Mouse (Mus musculus) MEL (cell line): ENCODE results near the gene Pdcd6ip. TPM values are rescaled to one million over a fixed set of nuclear protein-coding genes. Genes with fewer than 3 reads are reported as not detected.

ENCODE experiments used
- DNase-seq: peaks from one replicate; pipeline ENCODE4 v3.0.0; 2011; ENCODE audit warnings: low read depth, low spot score
- H3K27ac ChIP-seq: 2 replicates; pipeline ENCODE4 v1.5.1; 2012; ENCODE audit warnings: low read depth, mild to moderate bottlenecking, control low read depth, low read length, moderate library complexity; ENCODE audit not compliant: control insufficient read depth
- H3K27me3 ChIP-seq, 2 experiments: fragments of 150-350 bp in 1 of 2; sonication (generic) in 1 of 2; 2 replicates each; pipeline ENCODE4 v1.6.1; 2012; ENCODE audit warnings: low read length in 2 of 2, mild to moderate bottlenecking in 2 of 2, improper control_type of control experiment in 1 of 2, moderate library complexity in 1 of 2; ENCODE audit not compliant: insufficient read depth in 2 of 2, control insufficient read depth in 1 of 2
- H3K36me3 ChIP-seq, 2 experiments: 2 replicates each; pipeline ENCODE4 v1.6.1; 2012 to 2014; ENCODE audit warnings: low read length in 2 of 2, improper control_type of control experiment in 1 of 2, inconsistent platforms in 1 of 2, mild to moderate bottlenecking in 1 of 2; ENCODE audit not compliant: insufficient read depth in 2 of 2, control insufficient read depth in 1 of 2
- H3K4me1 ChIP-seq, 2 experiments: fragments of 150-350 bp in 1 of 2; sonication (generic) in 1 of 2; 2 replicates each; pipeline ENCODE4 v1.6.1; 2012; ENCODE audit warnings: low read length in 2 of 2, improper control_type of control experiment in 1 of 2, mild to moderate bottlenecking in 1 of 2; ENCODE audit not compliant: insufficient read depth in 2 of 2, control insufficient read depth in 1 of 2
- H3K4me3 ChIP-seq, 2 experiments: fragments of 150-350 bp in 1 of 2; sonication (generic) in 1 of 2; 2 replicates each; pipeline ENCODE4 v1.5.1; 2012; ENCODE audit warnings: low read depth in 2 of 2, low read length in 2 of 2, mild to moderate bottlenecking in 2 of 2, moderate library complexity in 2 of 2, control low read depth in 1 of 2, improper control_type of control experiment in 1 of 2; ENCODE audit not compliant: control insufficient read depth in 1 of 2, insufficient read depth in 1 of 2
- H3K79me2 ChIP-seq: 2 replicates; pipeline ENCODE4 v1.6.1; 2012; ENCODE audit warnings: mild to moderate bottlenecking, low read length, moderate library complexity; ENCODE audit not compliant: control insufficient read depth, poor library complexity, insufficient read depth
- H3K9ac ChIP-seq: 2 replicates; pipeline ENCODE4 v1.6.1; 2012; ENCODE audit warnings: low read depth, mild to moderate bottlenecking, control low read depth, low read length, moderate library complexity; ENCODE audit not compliant: control insufficient read depth, poor library complexity, severe bottlenecking
- H3K9me3 ChIP-seq: fragments of 150-350 bp; sonication (generic); replicated peaks from 2 replicates; pipeline ENCODE4 v1.6.1; 2012; ENCODE audit warnings: mild to moderate bottlenecking, low read length, improper control_type of control experiment, moderate library complexity; ENCODE audit not compliant: insufficient read depth
- CTCF ChIP-seq, 3 experiments: IDR thresholded peaks in 2 of 3; conservative IDR thresholded peaks in 1 of 3; 2 replicates each; pipeline ENCODE4 v1.5.1; 2011 to 2012; ENCODE audit warnings: low read length in 3 of 3, low read depth in 2 of 3, mild to moderate bottlenecking in 2 of 3, improper control_type of control experiment in 1 of 3, inconsistent platforms in 1 of 3, mixed read lengths in 1 of 3, moderate library complexity in 1 of 3; ENCODE audit not compliant: control insufficient read depth in 1 of 3, insufficient read depth in 1 of 3, poor library complexity in 1 of 3, severe bottlenecking in 1 of 3
- E2F4 ChIP-seq: IDR thresholded peaks from 2 replicates; pipeline ENCODE4 v1.6.1; 2011; ENCODE audit warnings: low read depth, low read length, improper control_type of control experiment, borderline replicate concordance
- ELF1 ChIP-seq: IDR thresholded peaks from 2 replicates; pipeline ENCODE4 v1.6.1; 2014; ENCODE audit warnings: low read depth, mild to moderate bottlenecking, inconsistent platforms, low read length, improper control_type of control experiment, moderate library complexity
- EP300 ChIP-seq, 2 experiments: IDR thresholded peaks; 2 replicates each; pipeline ENCODE4 v1.6.1; 2011; ENCODE audit warnings: improper control_type of control experiment in 2 of 2, low read length in 2 of 2, low read depth in 1 of 2, mild to moderate bottlenecking in 1 of 2
- ETS1 ChIP-seq: IDR thresholded peaks from 2 replicates; pipeline ENCODE4 v1.6.1; 2012; ENCODE audit warnings: low read depth, mild to moderate bottlenecking, inconsistent platforms, low read length, improper control_type of control experiment, moderate library complexity
- JUND ChIP-seq: IDR thresholded peaks from 2 replicates; pipeline ENCODE4 v1.6.1; 2011; ENCODE audit warnings: low read depth, mild to moderate bottlenecking, improper control_type of control experiment, low read length
- MYB ChIP-seq: IDR thresholded peaks from 2 replicates; pipeline ENCODE4 v1.6.1; 2011; ENCODE audit warnings: mild to moderate bottlenecking, low read depth, low read length, improper control_type of control experiment
- MYC ChIP-seq: IDR thresholded peaks from 2 replicates; pipeline ENCODE4 v1.6.1; 2011; ENCODE audit warnings: low read depth, mild to moderate bottlenecking, low read length, improper control_type of control experiment, moderate library complexity
- NELFE ChIP-seq: IDR thresholded peaks from 2 replicates; pipeline ENCODE4 v1.6.1; 2011; ENCODE audit warnings: low read depth, low read length, improper control_type of control experiment
- POLR2AphosphoS5 ChIP-seq: IDR thresholded peaks from 2 replicates; pipeline ENCODE4 v1.6.1; 2012; ENCODE audit warnings: low read depth, borderline replicate concordance, mild to moderate bottlenecking, inconsistent platforms, low read length, moderate library complexity, mixed read lengths
- RAD21 ChIP-seq: IDR thresholded peaks from 2 replicates; pipeline ENCODE4 v1.6.1; 2011; ENCODE audit warnings: mild to moderate bottlenecking, low read depth, low read length, improper control_type of control experiment
- SIN3A ChIP-seq: IDR thresholded peaks from 2 replicates; pipeline ENCODE4 v1.6.1; 2012; ENCODE audit warnings: low read length, improper control_type of control experiment, inconsistent platforms
- SMC3 ChIP-seq: IDR thresholded peaks from 2 replicates; pipeline ENCODE4 v1.6.1; 2011; ENCODE audit warnings: low read depth, low read length, improper control_type of control experiment
- TCF12 ChIP-seq: IDR thresholded peaks from 2 replicates; pipeline ENCODE4 v1.6.1; 2014; ENCODE audit warnings: low read depth, mild to moderate bottlenecking, inconsistent platforms, low read length, improper control_type of control experiment, moderate library complexity
- ZC3H11A ChIP-seq: IDR thresholded peaks from 2 replicates; pipeline ENCODE4 v1.6.1; 2012; ENCODE audit warnings: low read depth, mild to moderate bottlenecking, inconsistent platforms, low read length, improper control_type of control experiment
- ZKSCAN1 ChIP-seq: IDR thresholded peaks from 2 replicates; pipeline ENCODE4 v1.6.1; 2012; ENCODE audit warnings: low read depth, mild to moderate bottlenecking, inconsistent platforms, low read length, improper control_type of control experiment, moderate library complexity
- polyA plus RNA-seq, 2 experiments: library from polyadenylated mRNA; stranded (reverse) in 1 of 2; unstranded in 1 of 2; fragments of >175 nt in 1 of 2; fragments of >200 nt in 1 of 2; gene quantifications; 2 replicates each; pipeline versions ENCODE4 v1.2.1 to v1.2.4; 2012; ENCODE audit warnings: low replicate concordance in 2 of 2, low read depth in 1 of 2; ENCODE audit not compliant: insufficient read length in 2 of 2, insufficient read depth in 1 of 2, missing spikeins in 1 of 2
- total RNA-seq: library from RNA; depleted of rRNA; stranded (reverse); fragments of 300-350 nt; gene quantifications from 2 replicates; pipeline ENCODE4 v1.2.3, GENCODE M21; 2012

Gene Pdcd6ip
- total and polyA plus RNA-seq, 3 experiments, result 21.1 to 71.2 (median 60.1) TPM

DNA sequence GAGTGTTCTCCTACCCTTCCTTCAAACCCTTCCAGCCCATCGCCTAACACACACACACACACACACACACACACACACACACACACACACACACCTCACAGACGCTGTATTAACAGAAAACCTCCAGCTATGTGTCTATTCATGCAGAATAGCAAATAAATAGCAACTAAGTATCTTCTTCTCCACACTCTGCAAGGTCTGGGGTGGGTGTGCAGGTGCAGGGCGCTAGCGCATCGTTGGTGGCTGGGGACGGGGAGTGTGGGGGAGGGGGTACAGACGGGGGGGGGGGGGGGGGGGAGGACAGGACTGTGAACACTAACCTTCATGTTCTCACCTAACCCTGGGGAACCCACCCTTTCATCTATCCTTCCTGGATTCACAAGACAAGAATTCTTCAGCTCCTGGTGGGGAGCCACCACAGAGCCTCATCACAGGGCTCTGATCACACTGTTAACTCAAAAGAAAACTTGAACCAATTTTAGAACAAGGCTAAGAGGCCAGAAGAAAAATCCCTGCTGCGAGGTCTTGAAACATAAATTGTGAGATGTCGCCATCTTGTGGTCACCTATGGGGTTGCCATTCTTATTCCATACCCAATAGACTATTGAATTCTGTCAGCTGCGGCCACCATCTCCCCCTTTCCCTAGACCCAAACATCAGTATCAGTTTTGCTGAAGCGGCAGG is 62.8 kb downstream of the Pdcd6ip start:
- Histone ChIP-seq H3K27me3 (no peaks in the 10 kb centered on the region), H3K4me3 (no peak overlapping the region), H3K9me3 (no peaks in the 10 kb centered on the region), H3K36me3 (no peaks in the 10 kb centered on the region), H3K4me1 (no peaks in the 10 kb centered on the region), H3K79me2 (no peaks in the 10 kb centered on the region), H3K27ac (no peak overlapping the region), H3K9ac (no peak overlapping the region)
- peak; percentile 63 for DNase-seq
- TF ChIP-seq NELFE, result no peak
- peak; percentile 89 for TF ChIP-seq RAD21
- TF ChIP-seq ZKSCAN1, result no peak
- peak; percentile 77 for TF ChIP-seq ZC3H11A
- TF ChIP-seq ETS1, result no peak
- peak; percentile 59 to 81 (median 72) for TF ChIP-seq CTCF (IDR thresholded peaks at IDR 0.05 in 2 of 3, conservative IDR thresholded peaks at IDR 0.05 in 1 of 3; ENCODE audit: control insufficient read depth in 1 of 3, insufficient read depth in 1 of 3, low read depth in 2 of 3, low read length in 3 of 3, poor library complexity in 1 of 3, severe bottlenecking in 1 of 3)
- TF ChIP-seq ELF1, result no peak
- no peak for TF ChIP-seq TCF12
- no peak for TF ChIP-seq EP300 (IDR thresholded peaks at IDR 0.05; ENCODE audit: low read depth in 1 of 2, low read length in 2 of 2)
- no peak for TF ChIP-seq MYC
- no peak for TF ChIP-seq SIN3A
- TF ChIP-seq JUND, result no peak
- TF ChIP-seq SMC3, result peak; percentile 78
- TF ChIP-seq POLR2AphosphoS5, result no peak
- TF ChIP-seq E2F4, result no peak
- TF ChIP-seq MYB, result no peak
- TF ChIP-seq, all 39 proteins: peak for 4

- no peaks in the 10 kb centered on the region for H3K9me3 ChIP-seq
- no peaks in the 10 kb centered on the region for H3K27me3 ChIP-seq
- H3K36me3 ChIP-seq, result no peaks in the 10 kb centered on the region
- H3K27ac ChIP-seq, result no peak overlapping the region
- no peak for DNase-seq
- H3K4me1 ChIP-seq, result no peaks in the 10 kb centered on the region
- H3K79me2 ChIP-seq, result no peaks in the 10 kb centered on the region
- TF ChIP-seq RAD21, result no peak
- H3K9ac ChIP-seq, result no peak overlapping the region
- H3K4me3 ChIP-seq, result no peak overlapping the region
Observed at GRCm38 (mm10) chr9:113644701-113645100, 63.4 kb downstream of the Pdcd6ip start.
